Mouse (Mus musculus) hindbrain, embryonic 16.5 days (tissue): ENCODE measurements around the gene Cuta. TPM values are rescaled to one million over a fixed set of nuclear protein-coding genes. Genes with fewer than 3 reads are reported as not detected.
A peak's percentile ranks its signal among the peaks of the same experiment; 100 is the strongest.
"Not testable (repeated sequence)": the region's sequence is repeated elsewhere in the genome, so short reads cannot be mapped to it uniquely, and the experiment has no call there.

ENCODE experiments used
- ATAC-seq: fragments of 200-750 bp; cut with Nextera tagmentation; 2 replicates; pipeline ENCODE4 v1.8.0; 2017; ENCODE audit warnings: moderate TSS enrichment, moderate library complexity
- H3K27ac ChIP-seq: fragments of 300-500 bp; sonication (generic); 2 replicates; pipeline ENCODE4 v1.5.1; 2014; ENCODE audit warnings: low read depth, mild to moderate bottlenecking, control low read depth, low read length, moderate library complexity
- H3K27me3 ChIP-seq: fragments of 300-500 bp; sonication (generic); replicated peaks from 2 replicates; pipeline ENCODE4 v1.6.1; 2014; ENCODE audit warnings: low read length; ENCODE audit not compliant: control insufficient read depth, insufficient read depth
- H3K36me3 ChIP-seq: fragments of 300-500 bp; sonication (generic); 2 replicates; pipeline ENCODE4 v1.6.1; 2014; ENCODE audit warnings: mild to moderate bottlenecking, low read length, moderate library complexity, mixed read lengths; ENCODE audit not compliant: control insufficient read depth, insufficient read depth
- H3K4me1 ChIP-seq: fragments of 300-500 bp; sonication (generic); 2 replicates; pipeline ENCODE4 v1.6.1; 2014; ENCODE audit warnings: low read depth, low read length; ENCODE audit not compliant: control insufficient read depth, insufficient read depth
- H3K4me2 ChIP-seq: fragments of 300-500 bp; sonication (generic); 2 replicates; pipeline ENCODE4 v1.6.1; 2014; ENCODE audit warnings: mild to moderate bottlenecking, low read length, control low read depth, moderate library complexity
- H3K4me3 ChIP-seq: fragments of 300-500 bp; sonication (generic); 2 replicates; pipeline ENCODE4 v1.5.1; 2014; ENCODE audit warnings: mild to moderate bottlenecking, low read length, control low read depth, moderate library complexity
- H3K9ac ChIP-seq: fragments of 300-500 bp; sonication (generic); 2 replicates; pipeline ENCODE4 v1.6.1; 2014; ENCODE audit warnings: low read depth, mild to moderate bottlenecking, control low read depth, low read length, moderate library complexity
- H3K9me3 ChIP-seq: fragments of 300-500 bp; sonication (generic); 2 replicates; pipeline ENCODE4 v1.6.1; 2014; ENCODE audit warnings: mild to moderate bottlenecking, low read length, moderate library complexity; ENCODE audit not compliant: control insufficient read depth
- WGBS: fragments of 180-500 bp; shearing (Covaris S2); extraction: QIAGEN DNeasy Blood & Tissue Kit; methylation state at CpG from one replicate; pipeline ENCODE4 v1.1.7; 2014; 5-methylcytosine and 5-hydroxymethylcytosine counted together
- polyA plus RNA-seq: library from polyadenylated mRNA; unstranded; fragments of >200 nt; fragmentation: Nextera tagmentation; extraction: Ambion mirVana; gene quantifications from 2 replicates; pipeline ENCODE4 v1.2.1, GENCODE M21; 2015

Gene Cuta
- polyA plus RNA-seq = 140 and 150 TPM in 2 replicates

DNA sequence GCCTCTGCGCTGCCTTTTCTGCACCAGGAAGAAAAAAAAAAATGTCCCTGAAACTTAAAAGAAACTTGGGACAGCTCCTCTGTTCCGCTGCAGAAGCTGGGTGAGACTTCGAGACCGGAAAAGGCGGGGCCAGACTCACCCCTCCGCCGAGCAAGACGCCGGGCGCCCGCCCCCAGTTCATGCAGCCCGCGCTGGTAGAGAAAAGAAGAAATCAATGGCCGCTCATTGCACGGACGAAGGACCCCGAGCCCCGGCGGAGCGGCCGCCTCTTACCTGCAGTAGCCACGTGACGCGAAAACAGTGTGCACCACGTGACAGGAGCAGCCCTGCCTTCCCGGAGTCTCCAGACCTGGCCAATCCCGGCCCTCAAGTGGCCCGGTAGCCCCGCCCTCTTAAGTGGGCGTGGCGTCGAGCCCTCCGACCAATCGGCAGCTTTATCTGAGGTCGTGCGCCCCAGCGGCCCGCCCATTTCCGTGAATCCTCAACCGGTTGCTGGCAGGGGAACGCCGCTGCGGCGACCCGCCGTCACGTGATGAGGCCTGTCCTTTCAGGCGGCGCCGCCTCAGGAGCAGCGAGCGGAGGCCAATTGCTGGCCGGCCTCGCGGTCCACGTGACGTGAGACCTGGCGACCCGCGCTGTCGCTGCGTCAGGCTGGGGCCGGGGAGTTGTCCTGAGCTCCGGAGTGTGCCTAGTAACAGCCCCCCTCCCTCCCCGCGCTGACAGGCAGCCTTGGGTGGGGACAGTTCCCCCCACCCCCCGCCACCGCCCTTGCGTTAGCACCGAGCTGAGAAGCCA, at the start of gene Cuta:
Cuta (minus strand) TSS at position 392 of the 795 bp plus-strand sequence.
- H3K4me2 ChIP-seq = peak within 1 kb of the TSS; percentile 97
- peak within 1 kb of the TSS; percentile 63 for H3K4me3 ChIP-seq
- no peaks in the 10 kb centered on the region for H3K9me3 ChIP-seq
- peak; percentile 94 for ATAC-seq
- no peaks in the 10 kb centered on the region for H3K27me3 ChIP-seq
- 1% methylated on average over 54 of the region's 70 CpGs for WGBS
- H3K36me3 ChIP-seq = peaks cover 11% of the 10 kb centered on the region
- H3K4me1 ChIP-seq = peaks cover 35% of the 10 kb centered on the region
- H3K9ac ChIP-seq = peak within 1 kb of the TSS; percentile 76
- peak within 1 kb of the TSS; percentile 97 for H3K27ac ChIP-seq

DNA sequence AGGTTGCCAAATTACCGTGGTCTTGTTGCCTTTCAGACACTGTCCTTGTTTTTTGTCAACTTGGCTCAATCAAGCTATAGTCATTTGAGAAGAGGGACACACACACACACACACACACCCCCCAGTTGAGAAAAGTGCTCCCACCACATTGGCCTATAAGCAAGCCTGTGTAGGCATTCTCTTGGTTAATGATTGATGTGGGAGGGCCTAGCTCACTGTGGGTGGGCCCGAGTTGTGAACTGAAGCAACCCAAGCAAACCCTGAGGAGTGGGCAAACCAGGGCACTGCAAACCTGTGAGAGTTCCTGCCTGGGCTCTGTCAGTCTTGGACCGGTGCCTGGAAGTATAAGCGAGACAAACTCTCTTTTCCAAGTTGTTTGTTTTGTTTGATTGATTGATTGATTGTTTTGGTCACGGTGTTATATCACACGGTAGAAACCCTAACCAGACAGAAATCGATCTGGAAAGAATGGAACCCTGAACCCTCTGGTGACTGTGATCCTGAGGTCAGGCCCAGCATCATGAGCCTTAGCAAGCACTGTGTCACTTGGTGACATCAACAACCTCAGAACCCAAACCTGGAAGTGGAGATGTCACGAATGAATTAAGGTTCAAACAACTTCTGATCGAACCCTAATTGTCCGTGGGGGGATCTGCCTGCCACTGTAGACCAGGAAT, 46.3 kb upstream of the Cuta start:
- Histone ChIP-seq H3K4me2 (no peak overlapping the region), H3K27ac (no peak overlapping the region), H3K9ac (no peak overlapping the region), H3K36me3 (no peaks in the 10 kb centered on the region), H3K27me3 (no peaks in the 10 kb centered on the region), H3K9me3 (no peaks in the 10 kb centered on the region), H3K4me1 (no peaks in the 10 kb centered on the region), H3K4me3 (no peak overlapping the region)
- WGBS = 70% methylated on average over 10 of the region's 10 CpGs
- no peak for ATAC-seq

DNA sequence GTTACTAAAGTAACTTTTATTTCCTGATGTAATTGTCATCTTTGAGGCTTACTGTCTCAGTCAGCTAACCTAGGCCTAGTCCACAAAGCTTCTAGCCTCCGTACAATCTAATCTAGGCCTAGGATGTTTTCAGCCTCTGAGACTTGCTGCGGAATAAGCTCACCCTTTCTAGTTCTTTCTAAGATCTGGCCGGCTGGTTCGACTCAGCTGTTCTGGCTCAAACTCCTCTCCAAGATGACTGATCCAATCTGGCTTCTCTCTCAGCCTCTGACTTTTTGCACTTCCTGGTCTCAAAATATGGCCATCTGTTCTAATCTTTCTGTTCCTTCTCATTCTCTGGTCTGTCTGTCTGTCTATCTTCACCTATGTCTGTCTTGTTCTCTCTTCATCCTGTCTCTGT, 44.0 kb upstream of the Cuta start:
- ATAC-seq = no peak
- Histone ChIP-seq H3K4me3 (no peak overlapping the region), H3K27me3 (no peaks in the 10 kb centered on the region), H3K4me2 (no peak overlapping the region), H3K27ac (no peak overlapping the region), H3K4me1 (no peaks in the 10 kb centered on the region), H3K9ac (no peak overlapping the region), H3K9me3 (no peaks in the 10 kb centered on the region), H3K36me3 (peaks cover 4% of the 10 kb centered on the region; the same call in 1 of the 2 replicates)
- 90% methylated on average over 4 of the region's 4 CpGs for WGBS

DNA sequence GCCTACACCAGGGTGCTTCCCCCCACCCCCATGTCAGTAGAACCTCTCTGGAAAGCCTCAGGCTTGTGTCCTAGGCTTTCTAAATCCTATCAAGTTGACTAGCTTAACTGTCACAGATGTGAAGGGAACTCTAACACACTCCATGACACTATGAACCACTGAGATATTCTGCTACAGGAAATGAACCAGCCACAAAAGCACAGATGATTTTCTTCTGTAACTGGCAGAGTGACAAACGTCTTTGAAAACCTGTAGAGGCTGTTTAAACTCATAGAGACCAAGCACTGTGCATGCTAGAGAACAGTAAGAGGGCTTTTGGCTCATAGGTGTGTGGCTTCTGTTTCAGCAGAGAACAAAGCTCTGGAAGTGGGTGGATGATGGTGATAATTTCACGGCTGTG, 41.7 kb upstream of the Cuta start:
- no peak for ATAC-seq
- WGBS = 77% methylated on average over 2 of the region's 2 CpGs
- no peak overlapping the region for H3K4me2 ChIP-seq

DNA sequence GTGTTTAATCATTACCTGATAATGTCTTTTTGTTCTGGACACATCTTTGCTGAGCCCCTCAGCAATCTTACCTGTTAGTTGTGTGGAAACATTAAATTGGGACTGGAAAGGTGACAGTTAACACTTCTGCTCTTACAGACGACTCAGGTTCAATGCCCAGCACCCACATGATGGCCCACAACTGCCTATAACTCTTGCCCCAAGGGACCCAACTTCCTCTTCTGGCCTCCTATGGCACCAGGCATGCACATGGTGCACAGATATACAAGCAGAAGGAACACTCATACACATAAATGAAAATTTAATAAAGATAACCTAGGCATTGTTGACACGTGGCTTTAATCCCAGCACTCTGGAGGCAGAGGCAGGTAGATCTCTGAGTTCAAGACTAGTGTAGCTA, 40.1 kb upstream of the Cuta start:
- no peaks in the 10 kb centered on the region for H3K9me3 ChIP-seq
- WGBS = 86% methylated on average over 2 of the region's 2 CpGs
- no peak for ATAC-seq
- H3K27ac ChIP-seq = no peak overlapping the region
- no peak overlapping the region for H3K4me2 ChIP-seq
- peaks cover 14% of the 10 kb centered on the region for H3K4me1 ChIP-seq
- no peaks in the 10 kb centered on the region for H3K27me3 ChIP-seq
- no peak overlapping the region for H3K4me3 ChIP-seq
- no peak overlapping the region for H3K9ac ChIP-seq
- H3K36me3 ChIP-seq = peaks cover 24% of the 10 kb centered on the region

More for the DNA sequence above, 41.7 kb upstream of the Cuta start:
- no peak overlapping the region for H3K9ac ChIP-seq
- H3K4me3 ChIP-seq = no peak overlapping the region
- H3K4me1 ChIP-seq = peaks cover 6% of the 10 kb centered on the region
- no peaks in the 10 kb centered on the region for H3K27me3 ChIP-seq
- no peak overlapping the region for H3K27ac ChIP-seq
- H3K9me3 ChIP-seq = no peaks in the 10 kb centered on the region
- H3K36me3 ChIP-seq = peaks cover 14% of the 10 kb centered on the region

DNA sequence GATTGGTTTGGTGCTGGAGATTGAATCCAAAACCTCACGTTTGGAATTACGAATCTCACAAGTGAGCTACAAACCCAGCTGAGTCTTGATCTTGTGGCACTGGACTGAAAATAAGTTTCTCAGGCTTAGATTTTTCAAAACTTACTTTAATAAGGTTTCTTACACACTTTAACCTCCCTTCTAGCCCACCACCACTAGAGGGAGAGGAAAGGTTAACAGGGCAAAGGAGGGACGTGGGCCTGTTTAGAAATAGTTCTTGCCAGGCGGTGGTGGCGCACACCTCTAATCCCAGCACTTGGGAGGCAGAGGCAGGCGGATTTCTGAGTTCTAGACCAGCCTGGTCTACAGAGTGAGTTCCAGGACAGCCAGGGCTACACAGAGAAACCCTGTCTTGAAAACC, 38.0 kb upstream of the Cuta start:
- not testable (repeated sequence) for H3K27me3 ChIP-seq, H3K4me3 ChIP-seq, H3K9me3 ChIP-seq, H3K9ac ChIP-seq, ATAC-seq, H3K27ac ChIP-seq, H3K4me2 ChIP-seq
- Histone ChIP-seq H3K4me1 (peaks cover 25% of the 10 kb centered on the region), H3K36me3 (peaks cover 24% of the 10 kb centered on the region)
- whole genome bisulfite sequencing = 90% methylated on average over 6 of the region's 6 CpGs

DNA sequence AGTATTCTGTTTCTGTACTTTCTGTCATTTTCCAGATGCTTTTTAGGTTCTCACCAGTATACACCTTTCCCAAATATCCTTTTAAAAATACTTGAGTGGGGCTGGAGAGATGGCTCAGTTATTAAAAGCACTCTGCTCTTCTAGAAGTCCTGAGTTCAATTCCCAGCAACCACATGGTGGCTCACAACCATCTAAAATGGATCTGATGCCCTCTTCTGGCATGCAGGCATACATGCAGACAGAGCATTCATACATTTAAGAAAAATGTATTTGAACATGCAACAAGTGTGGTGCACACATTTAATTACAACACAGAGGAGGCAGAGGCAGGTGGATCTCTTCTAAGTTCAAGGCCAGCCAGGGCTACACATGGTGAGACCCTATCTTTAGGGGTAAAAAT, 36.0 kb upstream of the Cuta start:
- H3K27me3 ChIP-seq = no peaks in the 10 kb centered on the region
- H3K4me1 ChIP-seq = peaks cover 34% of the 10 kb centered on the region
- H3K4me2 ChIP-seq = no peak overlapping the region

DNA sequence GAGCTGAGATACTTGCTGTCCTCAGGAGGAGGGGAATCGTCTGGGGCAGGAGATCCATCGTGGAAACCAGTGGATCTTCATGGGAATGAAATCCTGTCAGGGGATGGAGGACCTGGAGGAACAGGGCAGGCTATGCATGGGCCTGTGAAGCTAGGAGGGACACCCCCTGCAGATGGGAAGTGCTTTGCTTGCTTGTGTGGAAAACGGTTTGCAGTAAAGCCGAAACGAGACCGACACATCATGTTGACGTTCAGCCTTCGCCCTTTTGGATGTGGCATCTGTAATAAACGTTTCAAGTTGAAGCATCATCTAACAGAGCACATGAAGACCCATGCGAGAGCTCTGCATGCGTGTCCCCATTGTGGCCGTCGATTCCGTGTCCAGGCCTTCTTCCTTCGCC, 35.2 kb upstream of the Cuta start:
- Histone ChIP-seq H3K27ac (no peak overlapping the region), H3K4me1 (peaks cover 34% of the 10 kb centered on the region), H3K9ac (no peak overlapping the region), H3K4me3 (no peak overlapping the region), H3K4me2 (peak overlapping the region; percentile 91; the same call in 1 of the 2 replicates), H3K9me3 (no peaks in the 10 kb centered on the region), H3K36me3 (peaks cover 25% of the 10 kb centered on the region), H3K27me3 (no peaks in the 10 kb centered on the region)
- whole genome bisulfite sequencing = 93% methylated on average over 15 of the region's 15 CpGs
- no peak for ATAC-seq

More for the DNA sequence above, 36.0 kb upstream of the Cuta start:
- ATAC-seq = no peak
- Histone ChIP-seq H3K9ac (no peak overlapping the region), H3K4me3 (no peak overlapping the region), H3K27ac (no peak overlapping the region), H3K36me3 (peaks cover 24% of the 10 kb centered on the region), H3K9me3 (no peaks in the 10 kb centered on the region)
